Mouse (Mus musculus) kidney, postnatal 14 days (tissue): ENCODE results near the gene Trub1.

Experiments used
- DNase-seq: peaks from one replicate; pipeline ENCODE4 v3.0.0; 2022; ENCODE audit warnings: mixed read lengths

Gene Trub1

DNA sequence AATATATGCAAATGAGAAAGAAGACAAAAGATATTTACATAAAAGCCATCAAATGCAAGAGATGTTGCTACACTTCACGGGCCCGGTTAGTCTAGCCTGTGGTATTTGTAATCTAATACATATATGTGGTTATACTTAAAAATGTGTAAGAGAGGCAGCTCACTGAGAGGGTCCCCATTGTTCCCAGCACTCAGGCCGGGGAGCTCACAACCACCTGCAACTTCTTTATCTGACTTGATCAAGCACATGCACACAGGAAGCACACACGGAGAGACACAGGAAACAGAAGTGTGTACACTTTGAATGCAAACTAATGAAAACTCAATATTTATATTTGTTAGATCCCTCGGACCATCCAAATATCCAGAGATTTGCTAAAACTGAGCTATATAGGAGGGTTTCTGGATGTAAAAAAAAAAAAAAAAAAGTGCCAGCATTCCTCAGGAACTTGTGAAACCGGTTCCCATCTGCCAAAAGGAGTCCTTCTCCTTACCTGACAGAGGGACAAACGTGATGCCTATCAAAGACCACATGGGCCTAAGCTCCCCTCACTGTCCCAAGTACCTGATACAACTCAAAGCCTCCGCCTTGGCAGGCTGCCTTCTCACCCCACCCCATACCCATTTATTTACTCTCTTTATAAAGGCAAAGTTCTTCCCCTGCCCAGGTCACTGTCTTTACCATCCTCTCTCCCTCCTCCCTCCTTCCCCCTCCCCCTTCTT lies 9.6 kb upstream of the Trub1 start:
- no peak for DNase-seq

DNA sequence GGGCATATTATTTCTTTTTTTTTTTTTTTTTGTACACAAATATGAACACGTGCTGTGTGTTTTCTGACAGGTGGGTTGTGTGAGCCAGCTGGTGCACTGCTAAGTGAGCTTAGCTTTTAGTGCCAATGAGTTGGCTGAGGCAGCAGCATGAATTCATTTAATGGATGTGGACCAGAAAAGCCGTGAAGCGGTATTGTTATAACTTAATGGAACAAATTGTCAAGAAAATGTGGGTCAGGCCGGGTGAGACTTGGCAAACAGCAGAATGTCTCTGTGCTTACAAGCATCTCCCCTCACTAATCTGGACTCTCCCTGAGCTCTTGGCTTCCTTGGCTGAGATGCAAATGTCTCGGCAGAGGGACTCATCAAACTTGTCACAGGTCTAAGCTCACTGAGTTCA lies 7.7 kb upstream of the Trub1 start:
- DNase-seq, result no peak

DNA sequence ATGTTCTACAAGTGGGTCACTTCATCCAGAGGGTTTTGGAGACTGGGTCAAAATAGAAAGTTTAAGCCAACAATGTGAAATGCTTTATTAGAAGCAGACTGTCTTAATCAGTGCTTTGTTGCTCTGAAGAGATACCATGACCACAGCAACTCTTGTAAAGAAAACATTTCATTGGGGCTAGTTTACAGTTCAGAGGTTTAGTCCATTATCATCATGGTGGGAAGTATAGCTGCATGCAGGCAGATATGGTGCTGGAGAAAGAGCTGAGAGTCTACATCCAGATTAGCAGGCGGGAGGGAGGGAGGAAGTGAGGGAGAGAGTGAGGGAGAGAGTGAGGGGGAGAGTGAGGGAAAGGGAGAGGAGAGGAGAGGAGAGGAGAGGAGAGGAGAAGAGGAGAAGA lies 1.9 kb upstream of the Trub1 start:
- no peak for DNase-seq

DNA sequence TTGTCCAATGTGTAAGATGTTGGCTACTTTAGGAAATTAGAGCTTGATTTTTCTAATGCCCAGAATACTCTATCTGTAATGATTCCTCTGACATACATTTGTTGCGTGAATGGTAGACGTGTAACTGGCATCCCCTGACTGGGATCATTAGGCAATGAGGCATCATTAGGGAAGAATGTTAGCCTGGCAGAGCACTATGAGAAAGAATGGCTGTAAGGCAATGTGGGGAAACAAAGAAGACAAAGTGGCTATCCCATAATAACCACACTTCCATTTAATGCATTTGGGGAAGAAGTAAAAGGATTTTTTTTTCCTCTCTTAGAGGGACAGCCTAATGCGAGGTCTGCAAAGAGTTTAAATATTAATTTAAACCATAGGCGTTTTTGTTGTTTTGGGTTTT lies 950 bp upstream of the Trub1 start:
- no peak for DNase-seq

DNA sequence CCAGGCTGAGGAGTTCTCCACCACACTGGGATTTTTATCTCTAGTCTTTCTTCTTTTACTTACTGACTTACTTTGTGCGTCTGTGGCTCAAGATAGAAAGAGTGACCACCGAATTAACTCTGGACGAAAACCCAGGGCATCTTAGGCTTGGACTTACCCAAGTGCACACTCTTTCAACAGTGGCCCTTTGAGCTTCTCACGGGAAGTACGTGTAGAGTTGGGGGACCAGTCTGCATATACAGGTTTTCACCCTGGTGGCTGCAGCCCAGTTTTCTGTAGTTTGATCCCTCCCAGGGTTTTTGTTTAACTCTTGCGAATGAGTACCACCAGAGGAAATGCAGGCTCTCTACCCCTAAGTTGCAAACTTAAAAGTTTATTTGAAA lies 497 bp downstream of the Trub1 start:
- no peak for DNase-seq

DNA sequence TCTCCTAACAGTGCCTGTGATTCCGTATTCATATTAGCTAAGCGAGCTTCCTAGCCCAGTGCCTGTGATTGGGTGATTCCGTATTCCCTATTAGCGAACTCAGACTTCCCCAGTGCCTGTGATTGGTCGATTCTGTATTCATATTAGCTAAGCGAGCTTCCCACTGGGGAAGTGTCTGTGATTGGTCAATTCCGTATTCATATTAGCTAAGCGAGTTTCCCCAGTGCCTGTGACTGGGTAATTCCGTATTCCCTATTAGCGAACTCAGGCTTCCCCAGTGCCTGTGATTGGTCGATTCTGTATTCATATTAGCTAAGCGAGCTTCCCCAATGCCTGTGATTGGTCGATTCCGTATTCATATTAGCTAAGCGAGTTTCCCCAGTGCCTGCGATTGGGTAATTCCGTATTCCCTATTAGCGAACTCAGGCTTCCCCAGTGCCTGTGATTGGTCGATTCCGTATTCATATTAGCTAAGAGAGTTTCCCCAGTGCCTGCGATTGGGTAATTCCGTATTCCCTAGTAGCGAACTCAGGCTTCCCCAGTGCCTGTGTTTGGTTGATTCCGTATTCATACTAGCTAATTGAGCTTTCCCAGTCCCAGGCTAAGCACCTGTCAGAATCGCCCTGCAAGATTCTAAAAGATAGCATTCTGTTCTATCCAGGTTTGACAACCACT lies 2.7 kb downstream of the Trub1 start:
- no peak for DNase-seq

DNA sequence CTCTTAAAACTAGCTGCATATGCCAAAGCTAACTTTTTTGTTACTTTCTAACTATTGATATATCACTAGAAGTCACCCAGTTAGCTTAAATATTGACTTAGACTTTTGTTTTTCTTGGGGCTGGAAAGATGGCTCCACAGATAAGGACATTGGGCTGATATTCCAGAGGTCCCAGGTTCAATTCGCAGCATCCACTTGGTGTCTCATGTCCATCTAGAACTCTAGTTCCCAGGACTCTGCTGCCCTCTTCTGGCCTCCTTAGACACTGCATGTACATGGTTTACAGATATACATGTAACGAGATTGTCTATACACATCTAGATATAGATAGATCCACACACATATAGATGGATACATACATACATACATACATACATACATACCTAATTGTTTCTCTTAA lies 4.4 kb downstream of the Trub1 start:
- peak; percentile 52 for DNase-seq

DNA sequence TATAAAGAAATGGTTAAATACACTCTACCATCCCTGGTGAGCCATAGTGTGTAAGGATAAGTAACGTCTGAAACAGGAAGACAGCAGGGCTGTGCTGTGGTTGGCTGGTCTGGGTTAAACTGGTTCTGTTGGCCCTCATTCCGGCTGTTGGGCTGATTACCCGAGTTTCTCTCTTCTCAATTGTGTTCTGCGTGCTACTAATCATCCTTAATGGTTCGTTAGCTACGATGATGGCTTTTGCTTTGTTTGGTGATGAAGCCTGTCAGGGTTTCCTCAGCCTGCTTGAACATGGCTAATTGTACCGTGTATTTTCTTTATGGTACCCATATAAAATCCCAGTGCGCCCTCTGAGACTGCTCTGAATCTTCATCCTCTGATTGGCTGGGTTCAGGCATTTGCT lies 11.0 kb downstream of the Trub1 start:
- no peak for DNase-seq

DNA sequence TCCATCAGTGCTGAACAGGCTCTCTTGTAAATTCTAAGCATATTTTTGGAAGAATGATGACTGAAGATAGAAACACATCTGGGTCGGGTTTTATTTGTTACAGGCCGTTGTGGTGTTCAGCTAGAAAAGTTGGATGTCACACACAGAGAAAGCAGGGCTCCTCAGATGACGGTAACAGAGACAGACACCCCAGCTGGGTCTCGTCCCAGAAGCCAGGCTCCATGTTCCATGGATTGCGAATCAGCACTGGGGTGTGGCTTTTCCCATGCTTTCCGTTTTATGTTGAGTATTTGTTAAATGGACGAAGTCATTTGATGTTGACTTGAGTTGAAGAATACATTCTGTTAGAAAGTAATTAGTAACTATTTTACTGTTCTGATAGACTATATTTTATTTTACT lies 13.0 kb downstream of the Trub1 start:
- DNase-seq, result no peak

DNA sequence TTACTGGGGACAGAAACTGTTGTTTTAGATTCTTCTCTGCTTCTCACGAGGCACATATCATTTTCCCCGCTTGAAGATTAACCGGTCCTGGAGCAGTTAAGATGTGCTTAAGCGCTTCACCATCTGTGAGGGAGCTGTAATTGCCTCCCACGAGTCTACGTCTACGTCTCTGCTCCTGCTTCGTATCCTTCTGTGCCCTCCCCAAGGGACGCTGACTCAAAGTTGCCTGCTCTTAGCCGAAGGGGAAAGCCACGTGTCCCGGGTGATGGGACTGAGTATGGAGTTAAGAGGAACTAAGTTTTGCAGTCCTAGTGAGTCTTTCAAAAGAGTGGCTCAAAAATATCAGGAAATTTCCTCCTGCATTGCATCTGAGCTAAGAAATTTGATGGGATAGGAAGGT lies 18.3 kb downstream of the Trub1 start:
- no peak for DNase-seq

DNA sequence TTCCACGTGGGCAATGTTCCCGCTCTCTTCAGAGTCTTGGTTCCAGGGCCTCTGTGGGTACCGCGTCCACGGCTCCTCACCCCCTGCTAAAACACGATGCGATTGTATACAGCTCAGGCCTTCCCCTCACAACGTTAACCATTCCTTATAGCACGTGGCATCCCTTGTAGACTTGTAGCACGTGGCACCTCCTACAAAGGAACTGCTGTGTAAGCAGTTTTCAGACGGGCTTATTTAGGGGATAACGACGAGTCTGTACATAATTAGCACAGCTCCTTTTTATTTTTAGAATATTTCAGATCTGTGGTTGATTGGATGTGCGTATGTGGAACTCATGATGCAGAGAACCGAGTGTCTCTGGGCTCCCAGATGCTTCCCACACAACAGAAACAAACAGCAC lies 19.5 kb downstream of the Trub1 start:
- DNase-seq, result no peak

DNA sequence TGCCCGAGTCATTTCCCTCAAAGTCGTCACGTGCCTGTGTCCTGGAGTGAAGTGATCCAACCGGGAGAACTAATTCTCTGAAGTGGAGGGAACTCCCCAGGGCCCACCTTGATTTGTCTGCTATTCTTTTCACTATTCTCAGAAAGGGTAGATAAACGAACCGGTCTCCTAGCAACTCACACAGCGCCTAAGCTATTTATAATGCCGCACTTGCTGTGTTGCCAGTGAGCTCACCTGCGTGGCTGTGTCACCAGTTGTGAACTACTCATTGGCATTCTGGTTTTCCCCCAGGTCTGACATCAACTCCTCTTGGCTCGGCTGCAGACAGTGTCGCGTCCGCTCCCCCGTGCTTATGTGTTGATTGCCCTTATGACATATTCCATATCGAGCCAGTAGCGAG lies 20.6 kb downstream of the Trub1 start:
- no peak for DNase-seq

DNA sequence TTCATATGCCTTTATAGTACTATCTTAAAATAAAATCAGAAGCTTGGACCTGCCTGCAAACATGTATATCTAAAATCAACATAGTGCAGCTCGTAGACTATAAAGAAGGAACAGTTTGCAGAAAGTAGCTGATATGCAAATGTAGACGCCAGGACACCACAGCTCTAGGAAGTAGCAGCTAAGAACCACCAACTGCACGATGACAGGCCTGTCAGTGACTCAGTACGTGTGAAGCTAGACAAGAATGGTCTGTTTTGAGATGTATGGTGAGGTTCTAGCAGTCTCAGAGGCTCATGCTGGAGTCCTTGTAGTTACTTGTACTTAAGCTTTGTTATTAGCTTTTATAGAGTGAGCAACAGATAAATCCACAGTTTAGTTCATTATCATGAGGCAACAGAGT lies 22.6 kb downstream of the Trub1 start:
- DNase-seq, result no peak

DNA sequence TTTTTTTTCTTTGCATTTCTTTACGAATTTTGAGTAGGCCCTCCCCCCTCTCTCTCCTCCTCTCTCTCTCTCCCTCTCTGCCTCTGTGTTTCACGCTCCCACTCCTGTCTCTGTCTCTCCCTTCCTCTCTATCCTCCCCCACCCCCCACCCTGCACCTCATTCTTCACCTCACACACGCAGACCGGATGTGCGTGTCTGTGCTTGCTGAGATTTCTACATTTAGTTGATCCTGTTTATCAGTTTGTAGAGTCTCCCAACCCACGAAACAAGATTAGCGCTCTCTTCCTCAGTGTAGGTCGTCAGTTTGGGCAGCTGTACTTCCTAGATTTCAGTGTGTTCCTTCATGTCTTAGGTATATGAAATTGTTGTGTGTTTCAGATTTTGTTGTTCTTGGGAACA lies 24.6 kb downstream of the Trub1 start:
- no peak for DNase-seq

DNA sequence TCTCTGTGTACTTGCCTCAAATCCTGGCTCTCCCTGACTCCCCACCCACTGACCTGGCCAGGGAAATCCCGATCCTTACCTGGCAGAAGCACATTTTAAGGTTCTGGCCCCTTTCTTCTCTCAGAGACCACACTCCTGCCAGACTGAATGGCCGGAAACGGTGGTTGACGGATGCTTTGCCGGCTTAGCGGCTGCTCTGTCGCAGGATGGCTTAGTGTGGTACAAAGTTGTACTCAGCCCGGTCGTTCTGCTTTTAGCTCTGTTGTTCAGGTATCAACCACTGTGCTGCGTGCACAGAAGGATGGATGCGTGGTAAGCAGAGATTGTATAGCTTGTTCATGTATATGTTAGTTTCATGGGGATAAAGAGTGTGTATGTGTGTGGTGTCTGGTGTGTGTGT lies 25.3 kb downstream of the Trub1 start:
- DNase-seq, result no peak

DNA sequence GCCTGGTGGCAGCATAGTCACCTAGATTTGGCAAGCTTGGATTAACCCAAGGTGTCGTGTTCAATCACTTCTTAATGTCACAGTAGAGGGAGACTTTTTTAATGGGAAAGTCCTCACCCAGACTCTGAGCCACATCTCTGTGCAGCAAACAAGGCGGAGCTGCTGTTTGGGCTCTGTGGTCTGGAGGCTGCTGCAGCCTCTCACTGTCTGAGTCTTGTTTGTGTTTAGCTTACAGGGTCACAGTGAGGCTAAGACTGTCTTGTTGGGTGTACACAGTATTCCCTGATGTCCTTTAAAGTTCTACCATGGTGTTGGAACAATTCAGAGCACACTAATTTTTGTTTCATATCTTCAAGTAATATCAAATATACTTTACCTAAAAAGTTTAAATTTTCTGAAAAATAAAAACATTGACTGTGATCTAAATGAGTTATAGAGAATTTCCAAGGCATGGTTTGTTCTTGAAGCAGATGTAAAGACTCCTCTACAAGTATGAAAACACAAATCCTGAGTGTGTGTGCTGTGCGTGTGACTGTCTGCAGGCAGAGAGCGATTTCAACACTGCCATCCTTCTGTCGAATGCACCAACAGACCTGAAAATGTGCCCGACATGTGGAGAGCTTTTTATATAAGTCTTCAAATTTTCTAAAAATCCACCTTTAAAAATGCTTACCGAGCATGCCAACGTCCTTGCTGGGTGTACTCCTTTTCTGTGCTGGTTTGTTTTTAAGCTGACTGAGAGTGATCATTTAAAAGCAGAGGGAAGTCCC lies 27.4 kb downstream of the Trub1 start:
- DNase-seq, result no peak

DNA sequence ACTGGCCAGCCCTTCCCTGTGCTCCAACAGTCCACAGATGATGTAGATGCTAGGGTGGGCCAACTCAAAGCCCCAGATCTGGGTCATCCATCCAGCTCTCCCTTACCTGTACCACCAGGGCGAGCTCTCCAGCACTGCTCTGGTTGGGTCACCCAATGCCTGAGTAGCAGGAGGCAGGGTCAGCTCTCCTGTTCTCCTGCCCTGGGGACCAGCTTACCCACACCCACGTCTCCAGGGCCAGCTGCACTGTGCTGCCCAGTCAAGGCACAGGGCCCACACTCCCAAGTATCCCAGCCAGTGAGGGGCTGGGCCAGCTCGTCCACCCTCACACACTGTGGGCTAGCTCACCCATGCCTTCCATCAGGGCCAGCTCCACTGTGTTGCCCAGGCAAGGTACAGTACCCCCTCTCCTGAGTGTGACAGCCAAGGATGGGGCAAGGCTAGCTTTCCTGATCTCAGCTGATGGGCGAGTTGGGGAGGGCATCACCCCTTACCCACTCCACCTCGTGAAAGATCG lies 29.1 kb downstream of the Trub1 start:
- no peak for DNase-seq

DNA sequence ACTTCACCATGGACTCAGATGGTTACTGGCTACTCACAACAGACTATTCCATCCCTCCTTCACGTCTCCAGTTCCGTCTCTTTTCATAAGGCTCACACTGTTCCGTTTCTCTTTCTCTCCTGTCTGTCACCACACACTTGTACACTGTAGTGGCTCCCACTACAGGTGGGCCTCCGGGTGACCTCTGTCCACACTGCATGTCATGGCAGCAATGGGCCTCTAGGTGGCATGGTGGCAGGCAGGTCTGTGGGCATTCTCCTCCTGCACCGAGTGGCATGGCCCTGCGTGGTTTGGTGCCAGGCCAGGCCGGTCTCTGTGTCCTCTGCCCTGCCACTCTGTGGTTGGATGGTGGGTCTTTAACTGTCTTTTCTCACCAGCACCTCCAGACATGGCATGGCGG lies 30.1 kb downstream of the Trub1 start:
- DNase-seq, result peak; percentile 71

DNA sequence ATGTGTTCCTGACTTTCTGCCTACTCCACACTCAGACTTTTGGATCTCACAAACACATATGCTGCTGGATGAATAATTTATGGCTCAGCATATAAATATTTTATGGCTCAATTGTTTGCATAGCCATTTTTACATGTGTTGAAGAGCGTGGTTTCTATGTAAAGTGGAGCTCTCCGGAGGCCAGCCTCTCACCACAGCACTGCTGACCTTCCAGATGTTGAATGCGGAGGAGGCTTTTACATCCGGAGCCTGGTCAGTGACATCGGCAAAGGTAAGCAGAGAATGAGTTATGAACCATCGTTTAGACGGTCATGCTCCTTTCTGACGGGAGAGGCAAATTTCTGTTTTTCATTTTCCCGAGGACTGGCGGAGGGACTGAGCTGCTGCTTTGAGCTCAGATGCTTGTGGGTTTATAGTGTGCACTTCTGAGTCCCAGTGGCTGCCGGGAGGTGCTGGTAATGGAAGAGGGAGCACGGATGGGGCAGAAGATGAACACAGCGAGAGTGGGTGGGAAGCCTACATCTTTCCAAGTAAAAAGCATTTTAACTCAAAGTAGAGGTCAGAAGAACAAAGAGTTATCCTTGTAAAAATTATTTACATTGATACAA lies 34.4 kb downstream of the Trub1 start:
- no peak for DNase-seq

DNA sequence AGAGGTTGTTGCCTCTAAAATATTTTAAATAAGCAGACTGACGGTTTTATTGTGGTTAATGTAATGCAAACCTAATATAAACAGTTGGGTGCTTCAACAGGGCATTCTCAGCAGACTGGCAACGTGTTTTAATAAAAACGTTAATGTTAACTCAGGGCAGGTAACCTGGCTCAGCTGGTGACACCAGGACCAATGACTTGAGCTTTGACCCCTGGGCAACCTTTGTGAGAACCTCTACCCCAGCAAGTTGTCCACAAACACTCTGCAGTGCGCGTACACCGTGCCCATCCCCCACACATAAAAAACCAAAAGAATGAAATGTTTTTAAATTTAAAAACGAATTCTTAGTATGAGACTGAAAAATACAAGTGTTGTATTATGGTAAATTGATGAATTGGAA lies 36.8 kb downstream of the Trub1 start:
- DNase-seq, result no peak

DNA sequence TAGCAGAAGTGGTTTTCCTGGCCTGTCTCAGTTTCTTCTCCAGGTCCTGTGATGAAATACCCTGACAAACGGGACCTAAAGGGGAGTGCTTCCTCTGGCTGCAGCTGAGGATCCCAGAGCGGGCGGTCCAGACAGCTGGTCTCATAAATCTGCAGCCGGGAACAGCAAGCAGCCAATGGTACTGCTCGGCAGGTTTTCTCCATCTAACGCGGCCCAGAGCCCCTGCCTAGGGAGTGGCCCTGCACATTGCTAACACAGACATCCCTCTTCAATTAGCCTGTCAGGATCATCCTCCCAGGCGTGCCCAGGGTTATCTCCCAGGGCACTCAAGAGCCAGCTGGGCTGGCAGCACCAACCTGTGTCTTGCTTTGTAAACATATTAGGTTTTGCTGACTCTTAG lies 38.3 kb downstream of the Trub1 start:
- no peak for DNase-seq

DNA sequence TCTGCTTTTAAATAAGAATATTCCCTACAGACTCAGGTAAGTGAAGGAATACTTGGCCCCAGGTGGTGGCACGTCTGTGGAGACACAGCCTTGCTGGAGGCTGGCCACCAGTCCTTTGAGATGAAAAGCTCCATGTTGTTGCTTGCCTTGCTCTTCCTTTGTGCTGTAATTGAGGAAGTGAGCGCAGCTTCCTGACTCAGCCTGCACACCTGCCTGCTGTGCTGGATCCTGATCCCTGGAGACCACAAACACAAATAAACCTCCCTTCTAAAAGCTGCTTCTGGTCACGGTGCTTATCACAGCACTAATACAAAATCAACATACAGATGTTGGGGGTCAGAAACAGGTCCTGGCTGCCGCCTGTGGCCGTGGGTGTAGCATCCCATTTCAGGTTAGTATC lies 41.3 kb downstream of the Trub1 start:
- no peak for DNase-seq

DNA sequence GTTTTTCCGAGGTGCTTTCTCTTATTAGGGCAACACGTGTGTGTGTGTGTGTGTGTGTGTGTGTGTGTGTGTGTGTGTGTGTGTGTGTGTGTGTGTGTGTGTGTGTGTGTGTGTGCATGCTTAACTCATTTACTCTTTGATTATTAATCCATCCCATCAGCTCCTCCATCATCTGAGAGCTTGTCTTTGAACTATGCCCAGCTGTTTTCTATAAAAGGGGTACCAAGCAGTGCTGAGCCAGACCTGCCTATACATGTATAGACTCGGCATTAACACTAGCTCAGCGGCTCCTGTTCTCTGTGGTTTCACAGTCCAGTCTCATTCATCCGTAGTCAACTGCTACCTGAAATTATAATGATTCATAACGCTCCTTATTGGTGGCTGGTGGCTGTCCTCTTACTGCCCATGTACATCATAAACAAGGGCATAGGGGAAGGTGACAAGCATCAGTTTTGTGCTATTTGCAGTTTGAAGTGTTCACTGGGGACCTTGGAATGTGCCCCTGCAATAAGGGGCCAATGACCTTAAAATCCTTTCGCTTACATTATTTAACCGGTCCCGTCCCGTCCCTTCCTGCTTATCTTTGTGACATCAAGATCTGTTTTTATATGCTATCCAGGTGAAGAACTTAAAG lies 45.5 kb downstream of the Trub1 start:
- DNase-seq, result no peak
